Mouse (Mus musculus) hindbrain, embryonic 11.5 days (tissue): ENCODE results near the gene Cpox. TPM values are rescaled to one million over a fixed set of nuclear protein-coding genes. Genes with fewer than 3 reads are reported as not detected.

Source experiments
- ATAC-seq: fragments of 200-750 bp; cut with Nextera tagmentation; 2 replicates; pipeline ENCODE4 v1.8.0; 2017; ENCODE audit warnings: mild to moderate bottlenecking, moderate TSS enrichment, moderate library complexity; ENCODE audit not compliant: low FRiP score
- DNase-seq: peaks from one replicate; pipeline ENCODE4 v3.0.0-alpha.2; 2015; ENCODE audit warnings: low spot score
- H3K27ac ChIP-seq: fragments of 300-500 bp; sonication (generic); 2 replicates; pipeline ENCODE4 v1.5.1; 2014; ENCODE audit warnings: mild to moderate bottlenecking, low read depth, low read length
- H3K27me3 ChIP-seq: fragments of 300-500 bp; sonication (generic); 2 replicates; pipeline ENCODE4 v1.6.1; 2014; ENCODE audit warnings: mild to moderate bottlenecking, low read length, moderate library complexity, mixed read lengths; ENCODE audit not compliant: control insufficient read depth, insufficient read depth
- H3K36me3 ChIP-seq: fragments of 300-500 bp; sonication (generic); 2 replicates; pipeline ENCODE4 v1.6.1; 2014; ENCODE audit warnings: mild to moderate bottlenecking, low read length, moderate library complexity, mixed read lengths; ENCODE audit not compliant: control insufficient read depth, insufficient read depth
- H3K4me1 ChIP-seq: fragments of 300-500 bp; sonication (generic); replicated peaks from 2 replicates; pipeline ENCODE4 v1.6.1; 2014; ENCODE audit warnings: low read length, mixed read lengths; ENCODE audit not compliant: control insufficient read depth, insufficient read depth
- H3K4me2 ChIP-seq: fragments of 300-500 bp; sonication (generic); replicated peaks from 2 replicates; pipeline ENCODE4 v1.6.1; 2014; ENCODE audit warnings: mild to moderate bottlenecking, low read depth, low read length
- H3K4me3 ChIP-seq: fragments of 300-500 bp; sonication (generic); 2 replicates; pipeline ENCODE4 v1.5.1; 2014; ENCODE audit warnings: low read depth, low read length
- H3K9ac ChIP-seq: fragments of 300-500 bp; sonication (generic); 2 replicates; pipeline ENCODE4 v1.6.1; 2014; ENCODE audit warnings: low read depth, low read length
- H3K9me3 ChIP-seq: fragments of 300-500 bp; sonication (generic); 2 replicates; pipeline ENCODE4 v1.6.1; 2016; ENCODE audit warnings: low read length; ENCODE audit not compliant: control insufficient read depth
- WGBS: fragments of 180-500 bp; shearing (Covaris S2); extraction: QIAGEN DNeasy Blood & Tissue Kit; methylation state at CpG from one replicate; pipeline ENCODE4 v1.1.7; 2014; 5-methylcytosine and 5-hydroxymethylcytosine counted together
- polyA plus RNA-seq: library from polyadenylated mRNA; unstranded; fragments of >200 nt; fragmentation: Nextera tagmentation; extraction: Ambion mirVana; gene quantifications from 2 replicates; pipeline ENCODE4 v1.2.1, GENCODE M21; 2014

Cpox gene
- polyA plus RNA-seq, 1 experiment from 2014 or later, result 23.4 TPM

DNA sequence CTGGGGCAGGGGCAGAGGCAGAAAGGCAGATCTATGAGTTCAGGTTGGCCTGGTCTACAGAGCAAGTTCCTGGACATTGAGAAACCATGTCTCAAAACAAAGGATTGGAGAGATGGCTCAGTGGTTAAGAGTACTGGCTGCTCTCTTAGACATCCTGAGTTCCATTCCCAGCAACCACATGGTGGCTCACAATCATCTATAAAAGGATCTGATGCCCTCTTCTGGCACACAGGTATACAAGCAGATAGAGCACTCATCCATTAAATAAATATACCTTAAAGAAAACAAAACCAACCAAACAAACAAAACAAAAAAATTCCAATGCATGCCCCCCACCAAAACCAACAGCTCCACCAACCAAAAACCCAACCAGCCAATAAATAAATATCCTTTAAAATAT lies 14.4 kb downstream of the Cpox start:
- Histone ChIP-seq H3K9me3 (no peaks in the 10 kb centered on the region), H3K4me1 (no peaks in the 10 kb centered on the region), H3K36me3 (no peaks in the 10 kb centered on the region), H3K27me3 (no peaks in the 10 kb centered on the region), H3K4me2 (no peak overlapping the region), H3K27ac (no peak overlapping the region), H3K9ac (no peak overlapping the region), H3K4me3 (no peak overlapping the region)
- ATAC-seq (no peak), DNase-seq (no peak)

- ATAC-seq, result no peak
- 81% methylated on average over 20 of the region's 20 CpGs for WGBS
Measured at GRCm38 (mm10) chr16:58685548-58686537, 15.8 kb downstream of the Cpox start.

DNA sequence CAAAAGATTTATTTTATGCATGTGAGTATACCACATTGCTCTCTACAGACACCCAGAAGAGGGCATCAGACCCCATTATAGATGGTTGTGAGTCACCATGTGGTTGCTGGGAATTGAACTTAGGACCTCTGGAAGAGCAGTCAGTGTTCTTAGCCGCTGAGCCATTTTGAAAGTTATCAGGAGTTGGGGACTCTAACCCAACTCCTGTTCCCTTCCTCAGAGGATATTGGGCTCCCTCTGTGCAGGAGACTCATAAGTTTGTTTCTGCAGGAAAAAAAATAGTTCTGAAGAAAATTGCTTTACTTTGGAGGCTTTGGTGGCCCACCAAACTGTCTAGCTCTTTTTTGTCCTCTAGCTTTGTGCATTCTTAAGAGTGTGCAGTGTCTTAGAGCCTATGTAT lies 18.4 kb downstream of the Cpox start:
- no peak overlapping the region for H3K27ac ChIP-seq
- H3K4me1 ChIP-seq, result no peaks in the 10 kb centered on the region
- no peaks in the 10 kb centered on the region for H3K27me3 ChIP-seq
- ATAC-seq, result no peak
- no peak overlapping the region for H3K9ac ChIP-seq
- no peaks in the 10 kb centered on the region for H3K9me3 ChIP-seq
- H3K4me2 ChIP-seq, result no peak overlapping the region
- WGBS, result 100% methylated on average over 1 of the region's 1 CpGs
- H3K4me3 ChIP-seq, result no peak overlapping the region
- H3K36me3 ChIP-seq, result no peaks in the 10 kb centered on the region
- no peak for DNase-seq

More at GRCm38 (mm10) chr16:58685548-58686537, 15.8 kb downstream of the Cpox start:
- no peak overlapping the region for H3K4me3 ChIP-seq
- no peak overlapping the region for H3K27ac ChIP-seq
- DNase-seq, result no peak
- H3K27me3 ChIP-seq, result no peaks in the 10 kb centered on the region
- no peak overlapping the region for H3K4me2 ChIP-seq
- no peaks in the 10 kb centered on the region for H3K4me1 ChIP-seq
- no peak overlapping the region for H3K9ac ChIP-seq
- H3K9me3 ChIP-seq, result no peaks in the 10 kb centered on the region
- H3K36me3 ChIP-seq, result no peaks in the 10 kb centered on the region

DNA sequence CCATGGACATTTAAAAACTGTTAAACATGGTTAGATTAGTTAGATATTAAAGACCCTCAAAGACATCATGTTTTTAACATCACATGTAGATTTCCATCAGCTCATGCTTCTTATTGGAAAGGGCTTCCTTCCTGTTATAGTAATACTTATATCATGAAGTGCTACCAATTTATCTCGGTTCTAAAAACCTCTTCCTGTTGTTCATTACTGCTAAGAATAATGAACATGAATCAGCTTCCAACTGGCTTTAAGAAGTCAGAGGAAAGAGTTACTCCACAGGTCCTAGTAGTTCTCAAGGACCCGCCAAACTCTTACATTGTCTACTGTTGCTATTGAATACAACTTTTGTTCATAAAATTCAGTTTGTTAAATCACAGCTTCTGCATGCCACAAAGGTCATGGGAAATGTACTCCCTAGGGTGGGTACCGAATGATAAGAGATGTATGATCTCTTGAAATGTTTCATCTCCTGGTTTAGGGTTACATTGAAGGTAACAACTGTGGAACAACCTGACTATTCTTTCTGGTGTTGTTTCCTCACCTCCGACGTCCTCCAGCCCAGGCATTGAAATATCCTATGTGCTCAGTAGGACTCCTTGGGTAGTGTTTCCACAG lies 19.6 kb downstream of the Cpox start:
- Histone ChIP-seq H3K4me2 (no peak overlapping the region), H3K4me3 (no peak overlapping the region), H3K9ac (no peak overlapping the region), H3K36me3 (no peaks in the 10 kb centered on the region), H3K9me3 (no peaks in the 10 kb centered on the region), H3K27ac (no peak overlapping the region), H3K27me3 (no peaks in the 10 kb centered on the region), H3K4me1 (no peaks in the 10 kb centered on the region)
- ATAC-seq (no peak), DNase-seq (no peak)
- WGBS, result 88% methylated on average over 5 of the region's 5 CpGs

- 91% methylated on average over 5 of the region's 5 CpGs for WGBS
- no peak for ATAC-seq
- no peak overlapping the region for H3K9ac ChIP-seq
Measured at GRCm38 (mm10) chr16:58690322-58690732, 20.2 kb downstream of the Cpox start.

DNA sequence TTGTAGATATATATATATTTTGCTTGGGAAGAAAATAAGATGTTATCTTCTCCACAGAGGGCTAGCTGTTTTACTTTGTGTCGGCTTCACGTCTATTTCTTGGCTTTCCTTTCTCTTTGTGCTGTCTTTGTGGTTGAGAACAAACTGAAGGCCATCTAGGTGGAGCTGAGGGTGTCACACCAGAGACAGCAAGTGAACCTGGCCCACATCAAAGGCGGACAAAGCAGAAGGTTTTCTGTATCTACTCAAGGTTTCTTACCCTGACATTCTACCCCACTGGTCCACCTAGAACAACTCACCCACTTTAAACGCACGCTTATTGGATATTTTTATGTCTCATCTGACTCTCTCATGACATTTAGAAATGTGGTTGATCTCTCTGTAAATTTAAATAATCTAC lies 24.0 kb downstream of the Cpox start:
- Histone ChIP-seq H3K27ac (no peak overlapping the region), H3K4me2 (no peak overlapping the region), H3K4me3 (no peak overlapping the region), H3K9me3 (no peaks in the 10 kb centered on the region), H3K36me3 (no peaks in the 10 kb centered on the region), H3K4me1 (no peaks in the 10 kb centered on the region), H3K9ac (no peak overlapping the region), H3K27me3 (no peaks in the 10 kb centered on the region)
- WGBS, result 93% methylated on average over 5 of the region's 5 CpGs
- DNase-seq, result no peak
- ATAC-seq, result no peak

More at GRCm38 (mm10) chr16:58690322-58690732, 20.2 kb downstream of the Cpox start:
- Histone ChIP-seq H3K27ac (no peak overlapping the region), H3K9me3 (no peaks in the 10 kb centered on the region), H3K4me2 (no peak overlapping the region), H3K4me1 (no peaks in the 10 kb centered on the region), H3K27me3 (no peaks in the 10 kb centered on the region), H3K4me3 (no peak overlapping the region), H3K36me3 (no peaks in the 10 kb centered on the region)
- DNase-seq, result no peak

- WGBS, result 86% methylated on average over 3 of the region's 3 CpGs
- DNase-seq, result no peak
- H3K27me3 ChIP-seq, result no peaks in the 10 kb centered on the region
- H3K4me1 ChIP-seq, result no peaks in the 10 kb centered on the region
- H3K27ac ChIP-seq, result no peak overlapping the region
- no peaks in the 10 kb centered on the region for H3K9me3 ChIP-seq
- ATAC-seq, result no peak
- no peak overlapping the region for H3K4me3 ChIP-seq
- H3K36me3 ChIP-seq, result no peaks in the 10 kb centered on the region
- H3K9ac ChIP-seq, result no peak overlapping the region
- no peak overlapping the region for H3K4me2 ChIP-seq
Measured at GRCm38 (mm10) chr16:58696796-58697195, 26.7 kb downstream of the Cpox start.

DNA sequence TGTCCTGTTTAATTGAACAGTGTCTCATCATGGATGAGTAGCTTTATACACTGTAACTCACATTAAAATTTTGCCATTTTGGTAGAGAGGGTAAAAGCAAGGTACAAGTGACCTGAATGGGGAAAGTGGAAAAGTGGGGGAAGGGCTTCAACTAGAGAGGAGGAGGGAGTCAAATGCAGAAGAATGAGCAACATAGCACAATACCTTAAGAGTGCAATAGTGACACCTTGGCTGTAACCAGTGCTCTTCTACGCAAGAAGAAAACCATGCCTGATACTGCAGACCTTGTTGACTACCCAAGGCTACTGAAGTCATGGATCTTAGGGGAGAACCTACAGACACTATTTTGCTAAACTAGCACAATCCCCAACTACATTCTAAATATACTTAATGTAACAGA lies 27.2 kb downstream of the Cpox start:
- ATAC-seq (no peak), DNase-seq (no peak)
- H3K9me3 ChIP-seq, result no peaks in the 10 kb centered on the region
- no peak overlapping the region for H3K4me3 ChIP-seq
- WGBS, result 96% methylated on average over 1 of the region's 1 CpGs
- H3K9ac ChIP-seq, result no peak overlapping the region
- no peaks in the 10 kb centered on the region for H3K36me3 ChIP-seq
- H3K27ac ChIP-seq, result no peak overlapping the region
- no peaks in the 10 kb centered on the region for H3K4me1 ChIP-seq
- H3K4me2 ChIP-seq, result no peak overlapping the region
- H3K27me3 ChIP-seq, result no peaks in the 10 kb centered on the region

GRCm38 (mm10) chr16:58700174-58700573 lies 30.1 kb downstream of the Cpox start:
- H3K4me1 ChIP-seq, result no peaks in the 10 kb centered on the region
- no peak overlapping the region for H3K4me2 ChIP-seq
- no peaks in the 10 kb centered on the region for H3K36me3 ChIP-seq
- DNase-seq, result no peak
- H3K4me3 ChIP-seq, result no peak overlapping the region
- H3K27me3 ChIP-seq, result no peaks in the 10 kb centered on the region
- H3K9ac ChIP-seq, result no peak overlapping the region
- no peaks in the 10 kb centered on the region for H3K9me3 ChIP-seq
- no peak for ATAC-seq
- no peak overlapping the region for H3K27ac ChIP-seq
- WGBS, result 84% methylated on average over 6 of the region's 6 CpGs
